In genomic region chr4:133793269-133793668, GRCm38 (mm10) we compare ENCODE assay signal across 20 mouse cellular contexts.
"Had no signal": no experiment of that assay in that cellular context is flagged by ENCODE, and none has a peak within 500 bp of the region (broad histone marks: within the 10 kb centered on the region; RNA-seq: fewer than 3 reads in every experiment).

No protein-coding gene starts in this region.

- H3K4me3 ChIP-seq: liver, embryonic 15.5 days; lung, embryonic 15.5 days; midbrain, embryonic 10.5 days; midbrain, embryonic 12.5 days; myocyte; neural tube, embryonic 13.5 days; neural tube, embryonic 15.5 days had no signal

- H3K4me1 ChIP-seq: liver, embryonic 15.5 days; lung, embryonic 15.5 days; midbrain, embryonic 10.5 days; midbrain, embryonic 12.5 days; neural tube, embryonic 13.5 days; neural tube, embryonic 15.5 days had no signal

- H3K27me3 ChIP-seq: lung, embryonic 15.5 days; midbrain, embryonic 12.5 days; neural tube, embryonic 13.5 days; neural tube, embryonic 15.5 days had no signal

- H3K27ac ChIP-seq: liver, embryonic 15.5 days; lung, embryonic 15.5 days; midbrain, embryonic 10.5 days; midbrain, embryonic 12.5 days; neural tube, embryonic 13.5 days; neural tube, embryonic 15.5 days had no signal

- H3K9ac ChIP-seq: liver, embryonic 15.5 days; liver, postnatal 0 days; lung, embryonic 15.5 days; midbrain, embryonic 12.5 days; neural tube, embryonic 13.5 days; neural tube, embryonic 15.5 days had no signal

- DNase-seq: liver, postnatal 0 days; lung, adult 2 months; lung, postnatal 4 days; midbrain, embryonic 14.5 days; retina, postnatal 1 day; right cerebral cortex, adult 18-20 months; right cerebral cortex, postnatal 25 days; right cerebral cortex, postnatal 4 days; spleen, adult 18-20 months; thymus, adult 2 months; thymus, postnatal 36 days had no signal

- H3K4me2 ChIP-seq: liver, embryonic 15.5 days; lung, embryonic 15.5 days; midbrain, embryonic 12.5 days; neural tube, embryonic 13.5 days; neural tube, embryonic 15.5 days had no signal

- H3K36me3 ChIP-seq: liver, embryonic 15.5 days; lung, embryonic 15.5 days; midbrain, embryonic 10.5 days; midbrain, embryonic 12.5 days; neural tube, embryonic 13.5 days; neural tube, embryonic 15.5 days had no signal

- H3K9me3 ChIP-seq: liver, embryonic 15.5 days; lung, embryonic 15.5 days; midbrain, embryonic 10.5 days; midbrain, embryonic 12.5 days; neural tube, embryonic 13.5 days; neural tube, embryonic 15.5 days had no signal

- ATAC-seq: liver, postnatal 0 days; lung, postnatal 0 days; midbrain, embryonic 16.5 days had no signal
